Mouse (Mus musculus) brain, adult 2 months (tissue): Measurements from ENCODE around the gene Cd163l1.

Source experiments
- DNase-seq: peaks from one replicate; pipeline ENCODE4 v3.0.0; 2011; ENCODE audit warnings: low read depth, low spot score

Cd163l1 gene

GRCm38 (mm10) chr7:140217967-140218366, at the start of gene Cd163l1:
Gene Cd163l1, plus strand, starts transcription at chr7:140218267.
- no peak for DNase-seq

GRCm38 (mm10) chr7:140169386-140169785, 48.7 kb upstream of the Cd163l1 start:
- DNase-seq, result no peak

DNA sequence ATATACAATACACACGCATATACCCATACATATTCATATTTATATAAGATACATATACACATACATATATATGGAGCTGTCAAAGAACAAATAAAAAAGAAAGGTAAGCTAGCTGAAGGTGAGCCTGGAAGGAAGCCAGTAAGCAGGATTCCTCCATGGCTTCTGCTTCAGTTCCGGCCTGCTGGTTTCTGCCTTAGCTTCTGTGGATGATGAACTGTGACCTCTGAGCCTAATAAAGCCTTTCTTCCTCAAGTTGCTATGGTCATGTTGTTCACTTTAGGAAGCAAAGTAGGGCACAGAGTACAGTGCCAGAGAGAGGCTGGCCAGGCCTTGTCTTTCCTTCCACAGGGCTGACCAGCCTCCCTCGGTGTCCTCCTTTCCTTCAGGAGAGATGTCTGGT, 47.2 kb upstream of the Cd163l1 start:
- DNase-seq, result no peak

DNA sequence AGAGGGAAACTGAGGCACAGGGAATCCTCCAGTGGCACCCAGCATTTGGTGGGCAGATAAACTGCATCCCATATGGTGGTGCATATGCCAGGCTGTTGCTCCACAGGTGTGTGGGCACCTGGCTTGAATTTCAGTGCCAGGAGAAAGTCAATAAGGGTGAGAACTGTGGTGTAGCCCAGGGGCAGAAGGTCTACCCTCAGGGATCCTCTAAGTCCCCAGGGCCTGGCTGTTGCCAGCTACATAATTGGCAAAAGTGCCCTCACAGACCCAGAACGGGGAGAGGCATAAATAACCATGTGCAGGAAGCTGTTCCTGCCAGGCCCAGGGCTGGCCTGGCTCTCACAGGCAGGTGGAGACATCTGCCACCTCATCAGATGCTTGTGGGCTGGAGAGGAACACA, 45.1 kb upstream of the Cd163l1 start, which contains the start of gene Olfr523:
Olfr523 (plus strand) TSS at position 282 of the 400 bp plus-strand sequence.
- DNase-seq, result peak; percentile 79

GRCm38 (mm10) chr7:140179176-140179575, 38.9 kb upstream of the Cd163l1 start:
- DNase-seq, result no peak

- no peak for DNase-seq
These were observed 37.4 kb upstream of the Cd163l1 start for GRCm38 (mm10) chr7:140180692-140181091.

GRCm38 (mm10) chr7:140184206-140184605, 33.9 kb upstream of the Cd163l1 start:
- DNase-seq, result no peak

DNA sequence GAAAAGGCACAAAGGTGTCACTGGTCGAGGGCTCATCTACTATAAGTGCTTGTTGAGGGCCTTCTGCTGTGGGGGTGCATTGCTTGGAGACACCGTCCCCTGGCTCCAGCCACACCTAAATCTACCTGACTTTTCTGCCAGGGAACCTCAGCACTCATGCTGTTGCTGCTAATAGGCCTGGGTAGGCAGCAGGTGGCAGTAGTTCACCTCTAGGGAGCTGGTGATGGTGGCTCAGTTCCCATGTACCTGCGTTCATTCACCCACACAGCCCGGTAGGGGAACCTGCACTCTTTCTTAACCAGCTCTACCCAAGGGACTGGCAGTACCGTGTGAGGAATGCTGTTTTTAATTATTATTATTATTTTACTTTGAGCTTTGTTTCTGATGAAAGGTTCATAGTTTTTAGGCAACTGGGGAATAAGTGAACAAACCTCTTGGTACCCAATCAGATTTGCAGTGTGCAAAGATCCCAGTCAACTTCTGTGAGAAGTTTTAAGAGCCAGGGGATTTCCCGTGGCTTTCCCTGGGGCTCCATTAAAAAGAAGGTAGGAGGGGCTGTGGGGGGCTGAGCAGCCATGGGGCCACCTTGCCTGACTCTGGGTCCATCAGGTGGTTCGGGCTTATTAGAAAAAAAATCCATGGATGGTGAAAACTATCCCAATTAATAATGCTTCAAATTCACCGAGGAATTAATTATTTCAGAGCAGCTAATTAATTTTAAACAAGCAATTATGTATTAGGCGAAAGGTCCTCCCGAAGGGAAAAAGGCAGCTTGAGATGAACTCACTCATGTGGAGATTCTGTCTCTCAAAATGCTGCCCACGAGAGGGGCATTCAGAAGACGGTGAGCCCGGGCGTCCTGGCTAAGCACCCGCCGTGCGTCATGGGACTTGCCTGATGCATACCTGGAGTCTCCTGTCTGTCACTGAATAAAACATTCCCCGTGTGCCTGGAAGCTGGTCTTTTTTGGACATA, 31.1 kb upstream of the Cd163l1 start:
- peak; percentile 72 for DNase-seq

- DNase-seq, result peak; percentile 52
These were observed 30.2 kb upstream of the Cd163l1 start for GRCm38 (mm10) chr7:140187721-140188390.

DNA sequence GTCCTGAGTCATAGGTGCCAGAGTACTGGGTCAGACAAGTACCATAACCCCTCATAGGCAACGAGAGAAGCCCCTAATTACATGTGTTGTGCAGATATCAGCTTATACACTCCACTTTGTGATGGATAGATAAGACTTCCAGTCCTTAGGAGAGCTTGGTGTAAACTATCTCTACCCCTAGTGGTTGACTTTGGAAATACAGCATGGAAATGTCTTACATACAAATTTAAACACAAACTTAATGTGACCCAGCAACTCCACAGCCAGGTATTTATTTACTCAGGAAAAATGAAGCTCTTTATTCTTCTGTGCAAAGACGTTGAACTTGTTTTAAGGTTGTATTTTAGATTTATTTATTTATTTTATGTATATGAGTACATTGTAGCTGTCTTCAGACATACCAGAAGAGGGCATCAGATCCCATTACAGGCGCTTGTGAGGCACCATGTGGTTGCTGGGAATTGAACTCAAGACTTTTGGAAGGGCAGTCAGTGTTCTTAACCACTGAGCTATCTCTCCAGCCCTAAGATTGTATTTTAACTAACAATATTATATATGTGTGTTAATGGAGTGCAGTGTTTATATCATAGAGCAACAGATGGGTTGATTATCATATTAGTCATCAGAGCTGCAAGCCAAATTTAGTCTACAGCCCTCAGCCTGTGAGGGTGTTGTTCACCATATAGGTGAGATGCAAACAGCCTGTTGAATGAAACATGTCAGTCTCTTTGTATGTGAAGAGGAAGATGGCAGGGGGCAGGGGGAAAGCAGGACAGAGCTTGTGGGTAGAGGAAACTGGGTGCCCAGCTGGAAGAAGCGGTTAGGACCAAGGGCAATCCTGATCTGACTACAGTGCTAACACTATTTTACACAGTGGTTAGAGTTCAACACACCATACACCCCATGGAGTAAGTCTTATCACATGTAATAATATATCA, 29.4 kb upstream of the Cd163l1 start:
- peak; percentile 67 for DNase-seq

DNA sequence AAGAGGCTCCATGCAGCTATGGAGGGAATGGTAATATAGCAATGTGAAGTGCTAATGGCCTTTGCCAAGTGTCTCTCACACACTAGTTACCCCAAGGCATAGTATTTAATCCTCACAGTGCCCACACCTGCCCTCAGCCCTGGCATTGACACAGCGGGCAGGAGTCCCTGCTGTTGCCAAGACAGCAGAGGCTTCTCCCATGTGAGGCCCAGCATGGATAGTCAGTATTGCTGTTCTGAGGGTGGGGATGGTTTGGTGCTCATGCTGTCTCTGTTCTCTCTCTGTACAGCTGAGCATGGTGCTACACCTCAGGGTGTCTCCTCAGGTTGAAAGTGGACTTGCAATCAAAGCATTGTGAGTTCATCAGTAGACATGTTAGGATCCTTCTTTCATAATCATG, 27.6 kb upstream of the Cd163l1 start:
- DNase-seq, result no peak

DNA sequence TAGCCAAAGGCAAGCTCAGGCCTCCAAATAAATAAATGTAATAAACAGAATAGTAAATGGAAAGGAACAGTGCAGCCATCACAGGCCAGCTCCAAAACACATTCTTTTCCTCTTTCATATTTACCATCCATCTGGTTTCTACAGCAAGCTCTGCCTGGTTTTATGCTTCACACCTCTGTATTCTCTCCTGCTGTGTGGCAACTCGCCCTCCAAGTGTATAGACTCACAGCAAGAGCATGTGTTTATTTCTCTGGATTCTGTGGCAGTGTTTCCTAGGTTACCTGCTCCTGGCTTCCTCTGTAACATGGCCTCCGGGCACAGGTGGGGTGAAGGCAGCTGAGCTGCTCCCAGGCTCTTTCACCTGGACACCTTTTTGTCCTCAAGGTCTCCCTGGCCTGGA, 25.6 kb upstream of the Cd163l1 start:
- DNase-seq, result peak; percentile 51

DNA sequence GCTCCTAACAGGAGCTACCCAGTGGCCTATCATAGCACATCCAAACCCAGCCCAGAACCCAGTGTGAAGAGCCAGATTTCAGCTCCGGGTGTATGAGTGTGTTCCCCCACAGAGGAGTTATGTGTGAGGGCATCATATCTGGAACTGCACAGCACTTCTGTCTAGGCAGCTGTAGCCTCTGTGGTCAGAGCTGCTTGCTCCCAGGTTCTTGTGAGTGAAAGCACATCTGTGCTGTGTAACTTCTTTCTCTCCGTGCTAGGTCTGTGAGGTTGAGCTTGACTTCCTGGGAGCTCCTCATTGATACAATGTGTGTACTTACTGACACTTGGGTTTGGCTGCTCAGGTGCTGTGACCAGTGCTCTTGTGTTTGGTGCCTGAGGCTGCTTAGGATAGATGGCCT, 25.2 kb upstream of the Cd163l1 start:
- DNase-seq, result no peak

- peak; percentile 68 for DNase-seq
These were observed 24.0 kb upstream of the Cd163l1 start for GRCm38 (mm10) chr7:140194031-140194430.

DNA sequence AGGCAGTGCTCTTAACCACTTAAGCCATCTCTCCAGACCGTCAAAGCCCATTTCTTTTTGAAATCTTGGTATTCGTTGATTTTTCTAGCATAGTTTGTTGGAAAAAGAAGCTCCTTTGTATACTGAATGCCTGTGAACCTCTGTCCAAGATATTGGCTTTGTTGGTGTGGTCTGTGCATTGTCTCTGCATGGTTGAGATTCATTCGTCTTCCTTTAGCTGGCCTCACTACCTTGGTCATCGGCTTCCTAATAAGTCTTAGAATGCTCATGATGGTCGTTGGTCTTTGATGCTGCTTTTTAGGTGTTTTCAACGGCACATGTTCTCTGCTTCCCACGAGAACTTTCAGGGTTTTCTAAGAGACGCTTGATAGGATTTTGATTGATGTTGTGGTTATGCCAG, 22.1 kb upstream of the Cd163l1 start:
- DNase-seq, result no peak

- no peak for DNase-seq
These were observed 17.0 kb upstream of the Cd163l1 start for GRCm38 (mm10) chr7:140201090-140201489.

- no peak for DNase-seq
These were observed 12.2 kb upstream of the Cd163l1 start, which contains the start of gene Olfr524 for GRCm38 (mm10) chr7:140205864-140206263. Gene Olfr524, minus strand, starts transcription at chr7:140205964.

GRCm38 (mm10) chr7:140206904-140207303, 11.2 kb upstream of the Cd163l1 start:
- DNase-seq, result no peak

DNA sequence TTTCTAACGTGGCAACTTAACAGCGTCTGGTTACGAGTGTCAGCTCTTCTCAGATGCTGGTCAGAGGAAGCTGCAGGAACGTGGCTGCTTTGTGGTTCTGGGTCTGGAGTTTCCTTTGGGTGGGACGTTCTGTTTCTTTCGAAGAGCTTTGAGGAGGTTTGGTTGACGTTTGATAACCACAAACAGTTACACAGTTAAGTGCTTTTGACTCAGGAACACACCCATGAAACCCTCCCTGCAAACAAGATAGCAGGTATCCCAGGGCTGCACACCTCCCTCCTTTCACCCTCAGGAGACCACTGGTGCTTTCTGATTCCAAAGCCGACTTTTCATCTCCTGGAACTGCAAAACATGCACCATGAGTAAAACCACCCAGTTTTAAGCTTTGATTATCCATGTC, 9.9 kb upstream of the Cd163l1 start:
- DNase-seq, result no peak

DNA sequence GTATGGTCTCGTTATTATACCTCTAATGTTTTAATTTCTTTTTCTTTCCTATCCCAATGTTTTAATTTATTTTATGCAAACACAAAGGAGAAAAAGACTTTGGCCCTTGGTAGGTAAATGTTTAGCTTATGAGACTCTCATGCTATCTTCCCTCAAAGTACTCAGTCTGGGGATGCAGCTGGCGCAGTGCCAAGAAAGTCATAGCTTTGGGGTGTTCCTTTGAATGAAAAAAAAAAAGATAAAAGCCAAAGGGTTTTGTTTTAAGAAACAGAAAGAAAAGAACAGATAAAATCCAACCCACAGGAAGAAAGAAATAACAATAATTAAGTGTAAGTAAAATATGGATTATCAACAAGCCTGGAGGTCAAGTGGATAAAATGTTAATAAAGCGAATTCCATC, 9.4 kb upstream of the Cd163l1 start:
- no peak for DNase-seq

DNA sequence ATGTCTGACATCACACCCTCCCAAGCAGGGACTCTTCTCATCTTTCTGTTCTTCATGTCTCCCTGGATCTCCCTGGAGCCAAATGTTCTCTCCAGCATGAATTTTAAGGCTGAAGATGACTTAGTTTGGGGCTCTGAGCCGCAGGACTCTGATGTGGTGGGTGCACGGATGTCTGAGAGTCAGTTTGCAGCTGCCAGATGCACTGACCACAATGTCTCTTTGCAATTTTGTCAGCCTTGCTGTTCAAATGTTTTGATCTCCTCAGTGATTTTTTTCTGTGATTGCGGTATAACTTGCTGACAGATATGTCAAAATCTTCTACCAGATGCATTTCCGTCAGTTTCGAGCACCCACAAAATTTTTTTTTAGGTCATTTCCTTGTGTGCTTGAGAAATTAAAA, 4.2 kb upstream of the Cd163l1 start:
- DNase-seq, result no peak

- DNase-seq, result no peak
These were observed 1.2 kb downstream of the Cd163l1 start for GRCm38 (mm10) chr7:140219268-140219667.
